Mouse (Mus musculus): ENCODE results near the gene Sap25. TPM values are rescaled to one million over a fixed set of nuclear protein-coding genes. Genes with fewer than 3 reads are reported as not detected.

Sap25 gene
- total RNA-seq, 2 experiments from 2014 or later: 18.0 to 29.5 TPM

DNA sequence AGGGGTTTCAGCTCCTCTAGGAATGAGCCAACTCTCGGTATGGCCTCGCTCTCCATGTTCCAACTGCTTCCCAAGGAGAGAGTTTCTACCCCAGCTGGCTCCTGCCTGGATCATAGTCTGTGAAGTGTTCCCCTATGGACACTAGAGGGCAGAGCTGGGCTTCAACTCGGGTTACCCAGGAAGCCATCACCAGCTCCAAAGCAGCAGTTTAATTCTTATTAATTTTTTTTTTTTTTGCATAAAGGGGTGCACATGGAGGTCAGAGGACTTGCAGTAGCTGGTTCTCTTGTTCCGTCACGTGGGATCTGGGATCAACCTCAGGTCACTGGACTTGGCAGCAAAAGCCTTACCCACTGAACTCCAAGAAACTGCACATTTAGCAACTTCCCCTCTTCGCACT, 15.8 kb downstream of the Sap25 start:
- ATAC-seq (replicated peaks; ENCODE audit: poor library complexity): peak; percentile 79

DNA sequence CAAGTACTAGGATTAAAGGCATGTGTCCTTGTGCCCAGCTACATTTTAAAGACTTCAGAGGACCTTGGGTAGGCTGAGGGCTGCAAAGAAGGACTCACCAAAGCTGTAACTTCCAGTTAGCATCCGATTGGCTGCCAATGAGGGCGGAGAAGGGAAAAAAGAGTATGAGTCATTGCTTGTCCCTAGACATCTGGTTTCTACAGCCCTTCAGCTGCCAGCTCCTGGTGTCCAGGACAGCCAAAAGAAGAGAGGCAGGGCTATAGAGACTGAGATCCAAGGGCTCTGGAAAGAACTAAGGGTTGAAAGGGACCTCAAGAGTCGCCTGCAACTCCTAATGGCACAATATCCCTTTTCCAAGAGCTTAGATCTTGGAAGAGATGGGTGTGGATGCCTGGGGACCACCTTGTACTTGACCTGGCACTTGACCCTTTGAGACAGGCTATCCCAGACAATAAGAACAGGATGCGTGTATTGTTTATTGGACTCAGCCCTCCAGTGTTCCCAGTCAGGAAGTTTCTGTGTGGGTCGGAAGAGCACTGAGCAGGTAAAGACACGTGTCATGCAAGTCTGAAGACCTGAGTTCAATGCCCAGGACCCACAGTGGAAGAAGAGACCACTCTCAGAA, 19.0 kb downstream of the Sap25 start:
- ATAC-seq (replicated peaks; ENCODE audit: poor library complexity): no peak

DNA sequence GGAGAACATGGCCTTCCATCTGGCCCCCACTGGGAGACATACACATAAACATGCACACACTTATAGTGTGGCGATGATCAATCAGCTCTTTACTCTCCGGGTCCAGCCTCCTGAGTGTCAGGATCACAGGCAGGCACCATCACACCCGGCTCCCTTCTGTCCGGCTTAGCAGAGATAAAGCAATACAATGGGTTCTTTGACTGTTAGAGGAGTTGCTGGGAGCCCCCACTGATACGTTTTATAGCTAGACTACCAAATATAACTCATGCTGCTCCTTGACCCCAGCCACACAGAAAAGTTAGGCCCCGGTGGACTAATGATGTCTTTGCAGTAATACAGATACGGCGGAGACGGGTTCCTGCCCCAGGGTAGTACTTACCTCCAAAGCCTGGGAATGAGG, 21.9 kb downstream of the Sap25 start:
- ATAC-seq (replicated peaks; ENCODE audit: poor library complexity): no peak

DNA sequence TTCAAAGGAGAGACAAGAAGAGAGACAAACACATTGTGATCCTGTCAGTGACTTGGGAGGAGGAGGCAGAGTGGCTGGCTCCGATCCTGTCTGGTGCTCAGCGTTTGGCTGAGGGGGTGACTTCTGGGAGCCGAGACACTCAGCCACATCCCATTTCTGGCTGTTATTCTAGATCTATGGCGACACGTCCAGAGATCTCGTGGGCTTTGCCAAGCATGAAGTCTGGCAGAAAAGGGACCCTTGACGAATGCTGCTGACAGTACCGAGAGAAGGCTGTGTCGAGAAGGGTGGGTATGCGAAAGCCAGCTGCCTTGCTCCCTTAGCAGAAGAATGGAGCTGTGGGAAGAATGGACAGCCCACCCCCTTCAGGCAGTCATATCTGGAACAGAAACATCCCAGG, 27.8 kb downstream of the Sap25 start:
- no peak for ATAC-seq (replicated peaks; ENCODE audit: poor library complexity)

DNA sequence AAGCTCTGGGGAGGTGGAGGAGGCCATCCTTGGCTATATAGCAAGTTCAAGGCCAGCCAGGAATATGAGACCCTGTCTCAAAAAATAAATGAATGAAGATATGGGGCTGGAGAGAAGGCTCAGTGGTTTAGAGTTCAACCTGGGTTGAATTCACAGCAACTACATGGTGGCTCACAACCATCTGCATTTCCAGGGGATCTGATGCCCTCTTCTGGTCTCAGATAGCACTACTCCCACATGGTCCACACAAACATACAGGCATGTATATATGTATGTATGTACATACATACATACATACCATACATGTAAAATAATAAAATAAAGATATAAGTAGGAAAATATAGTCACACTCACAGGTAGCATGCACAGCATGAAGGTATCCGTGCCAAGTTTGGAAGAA, 29.1 kb downstream of the Sap25 start:
- peak; percentile 47; the same call in 1 of the 2 replicates for ATAC-seq (replicated peaks; ENCODE audit: poor library complexity)

DNA sequence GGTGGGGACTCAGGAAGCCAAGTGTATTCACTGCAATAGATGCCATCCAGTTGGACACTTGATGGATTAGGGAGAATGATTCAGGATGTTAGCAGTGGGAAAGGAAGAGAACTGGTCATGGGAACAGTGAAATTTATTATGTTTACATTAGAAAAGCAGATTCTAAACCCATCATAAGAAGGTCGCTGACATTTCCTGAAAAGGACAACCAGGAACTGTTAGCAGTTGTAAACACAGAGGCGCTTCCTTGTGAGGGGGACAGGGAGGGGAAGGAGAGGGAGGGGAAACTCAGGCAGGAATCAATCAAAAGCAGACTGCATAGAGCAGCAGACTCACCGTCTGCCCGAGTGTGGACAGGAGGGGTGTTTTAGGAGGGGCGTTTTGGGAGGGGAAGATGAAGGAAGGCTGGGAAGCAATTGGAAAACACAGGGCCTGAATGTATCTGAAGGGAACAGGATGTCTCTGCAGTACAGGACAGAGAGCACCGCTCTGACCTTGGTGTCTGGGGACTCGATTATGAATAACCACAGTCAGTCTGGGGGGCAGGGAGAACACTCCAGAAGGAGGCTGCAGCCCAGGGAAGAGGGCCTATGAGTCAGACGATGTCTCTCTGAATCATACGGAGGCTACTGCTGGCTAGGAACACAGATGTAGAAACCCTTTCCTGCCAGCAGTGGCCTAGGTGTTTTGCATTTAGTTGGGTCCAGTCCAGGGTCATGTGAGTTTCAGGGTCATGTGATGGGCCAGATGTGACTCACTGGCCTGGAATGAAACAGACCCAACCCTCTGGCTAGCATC, 30.5 kb downstream of the Sap25 start:
- ATAC-seq (replicated peaks; ENCODE audit: poor library complexity): peak; percentile 49

DNA sequence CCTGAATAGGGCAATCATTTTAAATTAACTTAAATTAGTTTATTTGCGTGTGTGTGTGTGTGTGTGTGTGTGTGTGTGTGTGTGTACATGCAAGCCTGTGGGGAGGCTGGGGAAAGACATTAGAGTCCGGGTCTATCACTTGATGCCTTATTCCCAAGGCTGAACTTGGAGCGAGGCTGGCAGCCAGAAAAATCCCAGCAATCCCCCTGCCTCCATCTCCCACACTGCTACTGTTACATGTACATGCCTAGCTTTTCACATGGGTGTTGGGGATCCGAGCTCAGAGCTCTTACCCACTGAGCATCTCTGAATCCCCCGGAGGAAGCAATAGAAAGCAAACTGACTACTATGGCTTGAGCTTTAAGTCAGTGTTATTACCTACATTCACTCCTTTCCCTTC, 31.2 kb downstream of the Sap25 start:
- ATAC-seq (replicated peaks; ENCODE audit: poor library complexity): no peak

DNA sequence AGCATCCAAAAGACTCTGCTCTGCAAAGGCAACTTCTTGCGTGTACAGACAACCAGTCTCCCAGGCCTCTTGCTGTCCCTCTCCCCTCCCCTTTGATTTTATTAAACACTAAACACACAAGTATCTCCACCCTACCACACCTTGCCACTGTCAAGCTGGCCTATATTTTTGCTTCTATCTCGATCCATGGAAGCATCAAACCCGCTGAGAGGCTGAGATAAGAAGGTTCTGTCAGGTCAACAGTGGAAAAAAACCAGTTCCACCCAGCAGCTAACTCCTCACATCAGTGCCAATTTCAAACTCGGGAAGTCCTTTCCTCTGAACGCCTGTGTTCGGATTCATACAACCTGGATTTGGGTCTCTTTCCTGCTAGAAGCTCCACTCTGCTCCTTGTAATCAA, 31.9 kb downstream of the Sap25 start:
- peak; percentile 90 for ATAC-seq (replicated peaks; ENCODE audit: poor library complexity)

DNA sequence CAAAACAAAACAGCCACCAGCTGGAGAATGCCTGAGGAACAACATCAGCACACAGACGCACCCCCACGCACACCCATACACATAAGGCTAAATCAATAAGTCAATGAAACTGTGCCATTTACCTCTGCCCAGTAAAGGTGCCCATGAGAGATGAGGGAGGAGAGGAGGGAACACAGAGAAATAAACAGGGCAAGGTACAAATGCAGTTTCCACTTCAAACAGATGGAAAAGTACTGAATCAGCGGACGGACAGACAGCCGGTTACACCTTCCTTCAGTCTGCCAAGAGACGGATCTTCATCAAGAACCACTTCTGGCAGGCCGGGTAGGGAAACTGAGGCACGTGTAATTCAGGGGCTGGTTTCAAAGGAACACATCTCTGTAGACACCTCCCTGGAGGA, 33.7 kb downstream of the Sap25 start:
- ATAC-seq (replicated peaks; ENCODE audit: poor library complexity): no peak

DNA sequence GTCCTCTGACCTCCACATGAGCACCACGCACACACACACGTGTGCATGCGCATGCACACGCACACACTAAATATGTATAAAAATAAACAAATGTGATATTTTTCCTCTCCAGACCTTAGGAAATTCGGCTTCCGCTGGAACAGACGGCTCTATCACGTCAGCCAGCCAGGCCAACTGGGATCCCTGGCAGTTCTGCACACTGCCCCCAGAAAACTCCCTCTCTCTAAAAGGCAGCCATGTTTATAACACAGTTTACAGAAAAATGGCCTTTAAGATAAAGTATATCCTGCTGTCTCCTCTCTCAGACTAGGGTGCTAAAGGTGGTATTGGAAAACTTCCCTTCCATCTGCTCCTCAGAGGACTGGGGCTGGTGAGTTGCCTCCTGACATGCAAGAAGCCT, 36.7 kb downstream of the Sap25 start:
- ATAC-seq (replicated peaks; ENCODE audit: poor library complexity): no peak

DNA sequence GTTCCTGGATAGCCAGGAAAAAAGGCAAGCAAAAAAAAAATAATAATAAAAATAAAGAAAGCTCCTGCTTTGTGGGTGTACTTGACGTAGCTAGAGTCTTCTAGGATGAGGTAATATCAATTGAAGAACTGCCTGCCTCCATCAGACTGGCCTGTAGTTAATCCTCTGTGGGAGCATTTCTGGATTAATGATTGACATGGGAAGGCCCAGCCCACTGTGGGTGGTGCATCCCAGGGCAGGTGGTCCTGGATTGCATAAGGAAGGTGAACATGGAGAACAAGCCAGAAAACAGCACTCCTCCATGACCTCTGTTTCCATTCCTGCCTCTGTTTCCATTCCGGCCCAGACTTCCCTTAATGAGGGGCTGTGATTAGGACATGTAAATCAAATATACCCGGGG, 37.6 kb downstream of the Sap25 start:
- ATAC-seq (replicated peaks; ENCODE audit: poor library complexity): no peak

DNA sequence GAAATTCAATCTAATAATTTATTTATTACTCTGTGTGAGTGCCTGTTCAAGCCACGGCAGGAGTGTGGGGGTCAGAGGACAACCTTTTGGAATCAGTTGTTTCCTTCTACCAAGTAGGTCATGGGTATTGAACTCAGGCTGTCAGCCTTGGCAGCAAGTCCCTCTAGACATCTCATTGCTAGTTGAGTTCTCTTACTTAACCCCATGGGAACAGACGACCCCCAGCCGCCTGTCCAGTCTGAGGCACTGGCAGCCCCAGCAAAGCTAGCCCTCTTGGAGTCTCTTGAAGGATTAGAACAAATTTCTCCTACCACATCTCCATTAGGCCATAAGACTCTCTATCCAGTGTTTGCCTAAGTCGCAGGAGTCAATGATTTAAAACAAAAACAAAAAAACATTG, 38.6 kb downstream of the Sap25 start:
- no peak for ATAC-seq (replicated peaks; ENCODE audit: poor library complexity)

DNA sequence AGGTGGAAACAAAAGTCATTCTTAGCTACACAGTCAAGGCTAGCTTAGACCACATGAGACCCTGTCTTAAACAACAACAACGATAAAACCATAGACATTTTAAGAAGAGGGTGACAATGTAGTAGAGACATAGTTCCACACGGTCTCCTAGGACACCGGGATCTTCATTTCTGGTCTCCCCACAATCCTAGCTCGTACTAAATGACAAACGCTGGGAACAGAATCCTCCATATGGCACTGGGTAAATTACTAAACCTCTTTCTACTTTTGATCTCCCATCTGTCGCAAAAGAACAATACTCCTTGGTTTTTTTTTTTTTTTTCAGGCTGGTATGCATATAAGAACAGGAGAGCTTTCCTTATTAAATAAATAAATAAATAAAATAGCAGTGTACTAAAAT, 41.4 kb downstream of the Sap25 start:
- ATAC-seq (replicated peaks; ENCODE audit: poor library complexity): no peak

DNA sequence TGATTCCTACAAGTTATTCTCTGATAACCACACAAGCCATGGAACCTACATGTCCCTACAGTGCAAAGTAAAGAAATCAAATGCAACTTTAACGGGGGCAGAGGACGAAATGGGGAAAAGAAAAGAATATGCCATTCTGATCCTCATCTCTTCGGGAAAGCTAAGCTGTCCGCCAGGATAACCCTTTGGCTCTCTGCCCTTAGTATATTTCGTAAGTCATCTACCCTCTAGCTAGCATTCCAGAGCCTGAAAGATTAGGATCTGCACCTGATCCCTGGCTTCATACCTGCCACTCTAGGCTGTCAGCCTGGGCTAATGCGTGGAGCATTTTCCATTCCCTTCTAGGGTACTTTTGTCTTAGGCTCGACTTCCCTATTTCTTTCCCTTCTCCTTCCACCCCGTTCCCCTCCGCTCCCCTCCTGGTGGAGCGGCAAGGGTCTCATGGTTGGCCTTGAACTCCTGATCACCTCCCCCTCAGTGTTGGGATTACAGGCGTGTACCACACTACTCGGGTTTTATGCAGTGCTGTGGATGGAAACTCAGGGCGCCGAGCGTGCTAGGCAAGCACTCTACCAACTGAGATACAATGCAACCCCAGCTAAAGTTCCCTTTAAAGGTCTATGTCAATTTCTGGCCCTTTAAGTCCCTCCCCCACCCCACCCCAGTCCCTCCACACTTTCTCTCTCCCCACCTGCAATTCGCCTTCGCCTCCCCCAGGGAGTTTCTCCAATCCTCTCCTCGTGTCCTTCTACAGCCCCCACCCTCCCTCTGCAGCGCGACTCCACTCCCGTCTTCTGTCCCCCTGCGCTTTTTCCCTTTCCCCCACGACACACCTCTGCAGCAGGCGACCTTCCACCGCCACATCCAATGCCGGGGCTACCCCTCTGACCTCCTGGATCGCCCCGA, 42.5 kb downstream of the Sap25 start:
- ATAC-seq (replicated peaks; ENCODE audit: poor library complexity): peak; percentile 8; the same call in 1 of the 2 replicates

DNA sequence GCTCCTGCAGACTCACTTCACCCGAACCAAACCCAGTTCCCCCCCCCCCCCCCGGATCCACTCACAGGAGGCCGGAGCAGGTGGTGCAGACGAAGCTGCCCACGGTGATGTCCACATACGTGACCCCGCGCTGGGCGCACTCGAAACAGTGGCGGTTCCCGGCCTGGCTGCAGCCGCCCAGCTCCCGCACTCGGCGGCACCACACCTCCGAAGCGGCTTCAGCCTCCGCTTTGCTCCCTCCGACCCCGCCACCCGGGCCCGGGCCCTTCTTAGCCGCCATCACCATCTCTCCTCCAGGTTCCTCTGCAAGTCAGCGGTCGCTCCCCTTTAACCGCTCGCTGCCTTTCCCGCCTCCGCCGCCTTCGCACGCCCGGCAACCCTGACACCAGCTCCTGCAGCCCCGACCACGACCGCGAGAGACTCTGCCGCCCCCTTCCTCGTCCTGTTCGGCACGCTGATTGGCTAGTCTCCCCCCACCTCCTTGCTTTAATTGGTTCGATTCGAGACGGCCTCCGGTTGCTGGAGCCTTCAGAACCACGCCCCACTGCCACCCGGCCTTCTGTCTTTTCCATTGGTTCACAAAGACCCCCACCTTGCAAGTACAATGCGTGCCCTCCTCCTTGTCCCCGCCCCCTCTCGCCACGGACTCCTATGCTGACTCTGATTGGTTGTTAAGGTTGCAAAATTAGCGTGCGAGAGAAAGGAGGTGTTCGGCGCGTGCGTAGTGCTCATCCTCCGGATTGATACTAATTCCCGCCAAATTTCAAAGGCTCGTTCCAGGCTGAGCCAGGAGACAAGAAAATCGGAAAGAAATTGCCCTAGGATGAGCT, 43.4 kb downstream of the Sap25 start, which contains the start of gene Agfg2:
Agfg2 (minus strand) TSS at position 433 of the 830 bp plus-strand sequence.
- ATAC-seq (replicated peaks; ENCODE audit: poor library complexity): peak; percentile 88

DNA sequence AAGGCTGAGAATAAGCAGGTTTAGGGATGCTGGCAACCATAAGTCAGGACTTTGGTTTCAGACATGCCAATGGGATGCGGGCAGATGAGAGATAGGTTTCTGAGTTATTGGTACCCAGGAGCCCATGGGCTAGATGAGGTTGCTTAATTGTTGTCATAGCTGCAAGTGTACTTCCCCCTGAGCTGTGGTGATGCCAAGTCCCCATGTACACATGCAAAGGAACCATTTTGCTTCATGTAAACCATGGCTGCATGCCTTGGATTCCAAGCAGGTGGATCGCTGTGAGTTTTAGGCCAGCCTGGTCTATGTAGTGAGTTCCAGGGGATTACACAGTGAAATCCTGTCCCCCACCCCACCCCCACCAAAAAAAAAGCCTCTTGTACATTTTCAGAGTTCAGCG, 44.5 kb downstream of the Sap25 start:
- 0 out of 2 replicates have a peak, but pooled peaks have one; percentile 13 for ATAC-seq (replicated peaks; ENCODE audit: poor library complexity)

DNA sequence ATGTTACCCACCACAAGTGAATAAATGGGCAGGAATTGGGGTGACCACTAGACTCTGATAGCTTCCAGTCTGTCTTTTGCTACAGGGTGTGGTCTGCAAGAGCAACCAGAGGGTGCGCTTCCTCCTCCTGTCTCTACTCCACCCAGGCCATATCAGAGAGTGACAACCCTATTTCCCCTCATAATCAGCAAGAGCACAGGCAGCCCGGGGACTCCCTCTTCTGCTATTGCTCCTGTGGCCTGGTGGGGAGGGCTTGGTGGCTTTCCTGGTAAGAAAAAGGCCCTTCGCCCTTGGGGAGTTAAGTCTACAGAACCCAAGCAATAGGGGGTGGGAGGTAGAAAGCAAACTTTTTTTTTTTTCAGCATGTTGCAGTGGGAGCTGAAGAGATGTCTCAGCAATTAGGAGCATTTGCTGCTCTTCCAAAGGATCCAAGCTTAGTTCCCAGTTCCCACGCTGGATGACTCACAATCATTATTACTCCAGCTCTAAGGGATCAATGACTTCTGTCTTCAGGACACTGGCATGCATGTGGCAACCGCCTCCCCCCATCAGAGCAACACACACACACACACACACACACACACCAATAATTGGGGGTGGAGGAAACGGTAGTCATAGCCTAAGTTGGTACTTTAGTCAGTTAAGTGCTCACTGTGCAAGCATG, 45.1 kb downstream of the Sap25 start:
- ATAC-seq (replicated peaks; ENCODE audit: poor library complexity): peak; percentile 73

DNA sequence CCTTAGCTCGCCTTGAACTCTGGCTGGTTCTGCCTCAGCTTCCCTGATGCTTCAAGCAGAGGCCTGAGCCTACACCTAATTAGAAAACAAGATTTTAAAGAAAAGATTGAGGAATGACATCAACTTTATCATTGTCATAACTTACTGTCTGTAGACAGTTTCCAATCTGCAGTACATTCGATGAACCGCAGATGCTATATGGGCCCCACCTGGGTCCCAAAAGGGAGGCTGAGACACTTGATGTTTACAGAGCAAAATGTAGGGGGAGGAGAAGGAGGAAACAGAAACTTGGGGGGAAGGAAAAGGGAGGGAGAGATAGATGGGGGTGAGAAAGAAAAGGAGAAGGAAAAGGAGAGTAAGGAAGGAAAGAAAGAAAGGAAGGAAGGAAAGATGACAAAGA, 48.8 kb downstream of the Sap25 start:
- ATAC-seq (replicated peaks; ENCODE audit: poor library complexity): no peak

DNA sequence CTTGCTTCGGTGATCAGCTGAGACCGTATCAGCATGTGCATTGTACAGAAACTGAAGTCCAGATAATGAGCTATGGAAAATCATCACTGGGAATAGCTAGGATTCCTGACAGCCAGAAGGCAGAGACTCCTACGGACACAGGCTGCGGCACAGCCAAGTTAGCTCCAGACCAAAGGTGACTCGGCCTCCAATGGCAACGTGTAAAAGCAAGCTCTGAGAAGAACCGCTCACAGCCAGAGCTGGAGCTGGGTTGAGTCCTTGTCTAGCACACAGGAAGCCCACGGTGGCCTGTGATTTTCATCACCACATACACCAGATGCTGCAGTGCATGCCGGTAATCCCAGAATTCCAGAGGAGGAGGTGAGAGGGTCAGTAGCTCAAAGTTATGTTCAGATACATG, 49.4 kb downstream of the Sap25 start:
- no peak for ATAC-seq (replicated peaks; ENCODE audit: poor library complexity)

DNA sequence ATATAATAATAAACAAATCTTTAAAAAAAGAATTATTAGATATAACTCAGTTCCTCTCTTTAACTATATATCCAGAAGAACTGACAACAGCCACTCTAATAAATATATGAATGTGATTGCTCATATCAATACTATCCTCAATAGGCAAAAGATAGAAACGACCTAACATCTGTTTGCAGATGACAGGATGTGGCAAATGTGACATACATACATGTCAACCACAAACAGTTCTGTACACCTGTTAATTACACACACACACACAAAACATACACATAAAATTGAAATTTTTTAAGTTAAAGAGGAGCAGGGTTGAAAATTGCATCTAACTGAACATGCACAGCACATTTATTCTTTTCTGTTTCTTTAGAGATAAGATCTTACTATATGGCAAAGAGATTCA, 50.7 kb downstream of the Sap25 start:
- no peak for ATAC-seq (replicated peaks; ENCODE audit: poor library complexity)
